Mouse (Mus musculus): ENCODE measurements around the gene Adck2.

DNA sequence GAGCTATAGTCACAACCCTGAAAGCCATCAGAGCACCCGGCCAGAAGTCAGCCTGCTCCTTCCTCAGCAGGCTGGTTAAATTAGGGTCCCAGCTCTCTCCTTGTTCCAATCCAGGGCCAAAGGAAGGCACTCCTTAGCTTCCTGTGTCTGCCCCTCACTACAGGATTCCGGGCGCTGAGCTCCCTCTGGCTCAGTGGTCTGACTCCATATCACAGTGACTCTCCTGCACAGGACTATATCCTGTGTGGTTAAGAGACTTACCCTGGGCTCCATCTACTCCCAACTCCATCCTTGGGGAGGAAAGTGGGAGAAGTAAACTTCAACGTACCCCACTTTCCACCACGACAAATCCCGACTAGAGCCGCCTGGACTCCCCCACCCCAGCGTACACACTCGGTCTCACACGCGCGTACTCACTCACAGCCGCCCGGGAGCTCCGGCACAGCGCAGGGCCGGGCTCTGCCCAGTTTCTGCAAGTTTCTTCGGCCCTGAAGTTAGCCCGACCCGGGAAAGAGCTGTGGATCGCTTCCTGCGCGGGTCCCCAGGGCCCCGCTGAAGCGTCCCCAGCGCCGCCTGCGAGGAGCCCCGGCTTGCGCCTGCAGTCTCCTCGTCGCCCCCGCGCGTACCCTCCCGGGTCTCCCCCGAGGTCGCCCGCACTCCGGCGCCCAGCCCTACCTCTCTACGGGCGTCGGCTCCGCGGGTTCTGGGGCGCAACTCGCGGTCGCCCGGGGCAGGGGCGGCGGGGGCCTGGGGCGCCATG, 16.6 kb upstream of the Adck2 start:
- TF ChIP-seq EP300 (IDR thresholded peaks at IDR 0.05), result no peak
- TF ChIP-seq CTCF (IDR thresholded peaks at IDR 0.05), result no peak

All from lung, postnatal 0 days (tissue).